Mouse (Mus musculus): ENCODE results near the gene Ampd3.

Ampd3 gene

DNA sequence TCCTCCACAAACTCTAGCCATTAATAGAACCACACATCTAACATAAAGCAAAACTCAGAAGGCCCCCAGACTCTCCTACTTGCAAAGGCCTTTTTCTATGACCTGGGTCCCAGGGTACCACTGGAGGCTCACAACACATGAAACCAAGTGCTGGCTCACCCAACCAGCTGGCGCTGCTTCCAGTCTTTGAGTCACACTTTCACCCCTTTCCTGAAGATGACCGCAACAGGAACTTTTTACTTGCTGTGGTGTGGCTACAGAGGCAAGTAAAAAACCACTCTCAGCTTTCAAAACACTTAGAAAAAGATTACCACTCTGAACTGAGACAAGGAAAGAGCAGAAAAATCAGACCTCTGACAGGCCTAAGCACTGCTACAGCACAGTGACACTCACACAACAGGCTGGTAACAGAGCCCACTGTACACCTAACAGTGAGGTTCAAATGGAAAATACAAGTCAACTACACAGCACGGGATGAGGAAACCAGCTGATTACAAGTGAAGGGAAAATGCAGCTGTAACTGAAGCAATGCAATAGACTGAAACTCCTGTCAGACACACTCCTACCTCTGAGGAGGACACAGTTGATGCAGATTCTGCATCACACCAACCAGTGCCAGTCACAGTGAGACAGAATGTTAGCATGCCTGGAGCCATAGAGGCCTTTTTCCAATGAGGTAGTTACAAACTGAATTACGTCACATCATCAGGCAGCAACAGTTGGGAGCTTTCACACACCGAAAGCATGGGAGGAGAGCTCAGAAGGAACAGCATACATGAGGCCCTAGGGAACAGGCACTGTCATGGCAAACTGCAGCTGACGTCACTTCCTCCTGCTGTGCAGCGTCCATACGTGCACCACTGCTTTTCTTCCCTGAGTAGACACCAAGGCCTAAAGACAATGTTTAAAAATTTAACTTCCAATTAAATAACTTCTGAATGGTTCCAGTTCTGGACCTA is 56.3 kb downstream of the Ampd3 start:
- in situ Hi-C loops (cut with MboI; ENCODE audit: low sequenced_read_pairs): no loop called here

DNA sequence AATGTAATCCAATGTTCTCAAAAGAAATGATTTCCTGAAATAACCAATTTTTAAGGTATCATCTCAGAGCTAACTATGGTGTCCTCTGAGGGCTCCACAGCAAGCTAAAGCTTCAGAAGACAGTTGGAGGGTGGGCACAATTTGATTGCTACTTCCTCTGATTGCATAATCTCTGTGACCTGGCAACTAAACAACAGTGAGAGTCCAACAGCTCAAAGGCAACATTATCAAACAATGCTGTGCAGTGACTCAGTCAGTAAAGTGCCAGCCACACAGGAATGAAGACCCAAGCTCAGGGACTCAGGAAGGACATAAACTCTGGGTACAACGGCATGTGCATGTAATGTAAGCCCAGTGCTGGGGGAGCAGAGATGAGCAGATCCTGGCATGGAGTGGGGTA is 65.0 kb downstream of the Ampd3 start:
- in situ Hi-C loops (cut with MboI; ENCODE audit: low sequenced_read_pairs): loop anchor here (10.0 kb wide), 1 partner anchor 92 kb away; no protein-coding TSS in a partner anchor

- in situ Hi-C loops (cut with MboI; ENCODE audit: low sequenced_read_pairs): loop anchor here (10.0 kb wide), 1 partner anchor 91 kb away; no protein-coding TSS in a partner anchor
Observed at GRCm38 (mm10) chr7:110834018-110834417, 66.0 kb downstream of the Ampd3 start.

DNA sequence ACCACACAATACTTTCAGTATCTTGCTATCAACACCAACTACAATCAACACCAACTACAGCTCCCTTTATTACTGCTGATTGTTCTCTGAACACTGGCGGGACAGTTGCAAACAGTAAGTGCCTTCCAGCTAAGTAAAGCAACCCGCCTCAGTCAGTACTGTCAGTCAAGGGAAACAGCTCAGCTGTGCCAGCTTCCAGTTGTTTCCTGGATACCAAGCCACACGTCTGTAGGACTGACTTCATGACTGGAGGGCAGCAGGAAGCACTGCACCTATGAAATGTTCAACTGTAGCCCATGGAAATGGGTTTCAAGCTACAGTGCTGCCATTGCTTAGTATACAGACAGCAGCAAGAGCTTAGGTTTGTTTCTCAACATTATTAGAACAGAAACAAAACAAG is 66.5 kb downstream of the Ampd3 start:
- in situ Hi-C loops (cut with MboI; ENCODE audit: low sequenced_read_pairs): loop anchor here (10.0 kb wide), 1 partner anchor 90 kb away; no protein-coding TSS in a partner anchor

DNA sequence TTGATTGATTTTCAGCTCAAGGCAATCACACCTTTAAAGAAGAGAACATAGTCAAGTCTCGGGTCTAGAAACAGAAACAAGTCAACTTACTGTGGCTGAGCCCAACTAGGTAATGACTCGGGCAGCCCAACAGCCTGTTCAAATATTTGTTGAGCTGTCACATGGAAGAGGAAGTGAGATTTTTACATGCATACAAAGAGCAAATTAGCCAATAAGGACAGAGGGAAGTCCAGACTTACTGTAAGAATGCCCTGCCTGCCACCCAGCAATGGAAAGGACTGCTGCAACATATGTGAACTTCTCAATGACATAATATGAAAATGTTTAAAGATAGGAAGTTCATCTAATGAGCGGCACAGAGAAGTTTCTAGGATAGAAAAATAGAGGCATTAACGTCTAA is 72.3 kb downstream of the Ampd3 start:
- in situ Hi-C loops (cut with MboI; ENCODE audit: low sequenced_read_pairs): no loop called here

DNA sequence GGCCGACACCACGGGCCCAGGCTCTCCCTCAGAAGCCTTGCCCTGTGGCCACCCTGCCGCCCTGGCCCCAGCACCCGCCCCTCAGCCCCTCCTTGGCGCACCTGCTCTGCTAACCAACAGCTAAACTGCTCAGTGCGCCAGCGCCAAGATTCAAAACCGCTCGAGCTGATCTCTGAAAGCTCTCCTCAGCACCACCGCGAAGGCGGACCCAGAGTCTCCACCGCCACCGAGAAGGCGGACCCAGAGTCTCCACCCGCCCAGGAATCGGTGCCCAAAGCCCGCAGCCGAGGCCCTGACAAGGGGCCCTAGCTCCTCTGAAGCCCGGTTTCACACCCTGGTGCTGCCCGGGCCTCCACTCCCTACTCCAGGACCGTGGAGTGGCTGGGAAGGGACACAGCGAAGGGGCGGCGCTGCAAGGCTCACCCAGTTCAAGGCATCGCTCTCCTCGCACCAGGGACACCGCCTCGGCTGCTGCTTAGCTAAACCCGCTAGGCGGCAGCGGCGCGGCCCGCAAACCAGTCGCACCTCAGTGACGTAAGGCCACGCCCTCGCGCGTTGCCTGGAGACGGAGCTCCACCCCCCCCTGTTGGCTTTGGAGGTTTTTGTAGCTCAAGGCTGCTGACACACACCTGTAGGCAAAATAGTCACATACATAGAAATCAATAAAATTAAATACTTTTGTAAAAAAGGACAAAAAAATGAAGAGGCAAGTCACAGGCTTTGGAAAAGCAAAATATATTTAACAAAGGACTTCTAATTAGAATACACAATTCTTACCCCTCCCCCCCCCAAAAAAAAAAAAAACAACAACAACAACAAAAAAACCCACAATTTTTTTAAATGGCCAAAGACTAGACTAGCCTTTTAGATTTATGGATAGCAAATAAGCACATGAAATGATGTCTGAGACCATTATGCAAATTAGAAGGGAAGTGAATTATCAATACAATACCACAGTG is 76.2 kb downstream of the Ampd3 start, which contains the start of gene Rnf141:
Rnf141 (minus strand) TSS at position 542 of the 959 bp plus-strand sequence.
- in situ Hi-C loops (cut with MboI; ENCODE audit: low sequenced_read_pairs): no loop called here

DNA sequence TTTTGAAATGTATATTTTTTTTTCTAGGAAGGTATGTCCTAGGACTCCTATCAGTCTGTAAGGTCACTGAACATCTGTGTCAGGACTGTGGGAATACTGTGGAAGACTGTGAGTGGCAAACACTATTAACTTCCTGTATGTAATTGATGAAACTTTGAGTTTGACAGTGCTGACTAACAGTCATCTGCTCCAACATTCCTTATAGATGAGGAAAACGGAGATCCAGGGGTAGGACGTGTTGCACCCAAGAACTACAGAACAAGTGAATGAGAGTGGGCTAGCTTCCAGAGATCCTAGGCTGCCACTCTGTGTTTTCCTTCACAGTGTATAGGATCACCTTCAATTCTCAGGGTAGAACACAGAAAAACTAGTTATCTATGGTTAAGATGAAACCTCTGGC is 79.3 kb downstream of the Ampd3 start:
- in situ Hi-C loops (cut with MboI; ENCODE audit: low sequenced_read_pairs): no loop called here

DNA sequence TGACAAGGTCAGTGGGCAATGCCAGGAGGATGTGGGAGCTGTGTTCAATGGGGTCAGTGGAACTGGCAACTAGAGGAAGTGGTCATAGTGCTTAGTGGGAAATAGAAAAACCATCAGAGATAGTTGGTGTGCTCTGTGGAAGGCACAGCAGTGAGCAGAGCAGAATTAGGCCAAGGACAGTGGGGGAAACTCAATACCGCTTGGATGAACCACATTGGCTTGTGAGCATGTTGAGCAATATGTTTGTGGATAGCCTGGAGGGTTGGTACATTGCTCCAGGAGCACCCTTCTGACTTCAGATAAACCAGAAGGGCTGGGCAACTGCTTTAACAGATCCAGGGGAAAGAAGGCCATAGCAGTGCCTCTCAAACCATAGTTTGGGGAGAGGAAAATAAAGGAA is 80.4 kb downstream of the Ampd3 start:
- in situ Hi-C loops (cut with MboI; ENCODE audit: low sequenced_read_pairs): no loop called here

GRCm38 (mm10) chr7:110851541-110852203 is 83.7 kb downstream of the Ampd3 start:
- in situ Hi-C loops (cut with MboI; ENCODE audit: low sequenced_read_pairs): no loop called here

GRCm38 (mm10) chr7:110853611-110854010 is 85.6 kb downstream of the Ampd3 start:
- in situ Hi-C loops (cut with MboI; ENCODE audit: low sequenced_read_pairs): no loop called here

DNA sequence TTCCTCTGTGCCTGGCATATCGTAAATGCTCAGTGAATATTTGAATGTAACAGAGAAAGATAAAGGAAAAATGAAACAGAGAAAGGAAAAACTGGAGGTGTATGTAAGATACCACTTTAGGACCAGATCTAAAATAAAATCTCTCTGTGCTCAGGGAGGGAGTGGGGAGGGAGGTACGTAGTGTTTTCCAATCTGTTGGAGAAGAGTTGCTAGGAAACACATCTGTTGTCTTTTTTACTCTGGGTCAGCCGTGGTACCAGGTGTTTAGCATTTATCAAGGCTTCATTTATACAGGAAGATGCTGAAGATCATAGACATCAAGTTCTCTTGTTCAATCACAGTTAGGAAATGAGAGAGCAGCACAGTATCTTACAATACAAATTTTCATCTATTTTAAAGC is 86.5 kb downstream of the Ampd3 start:
- in situ Hi-C loops (cut with MboI; ENCODE audit: low sequenced_read_pairs): no loop called here

- in situ Hi-C loops (cut with MboI; ENCODE audit: low sequenced_read_pairs): no loop called here
Observed at GRCm38 (mm10) chr7:110854927-110855546, 87.0 kb downstream of the Ampd3 start.

DNA sequence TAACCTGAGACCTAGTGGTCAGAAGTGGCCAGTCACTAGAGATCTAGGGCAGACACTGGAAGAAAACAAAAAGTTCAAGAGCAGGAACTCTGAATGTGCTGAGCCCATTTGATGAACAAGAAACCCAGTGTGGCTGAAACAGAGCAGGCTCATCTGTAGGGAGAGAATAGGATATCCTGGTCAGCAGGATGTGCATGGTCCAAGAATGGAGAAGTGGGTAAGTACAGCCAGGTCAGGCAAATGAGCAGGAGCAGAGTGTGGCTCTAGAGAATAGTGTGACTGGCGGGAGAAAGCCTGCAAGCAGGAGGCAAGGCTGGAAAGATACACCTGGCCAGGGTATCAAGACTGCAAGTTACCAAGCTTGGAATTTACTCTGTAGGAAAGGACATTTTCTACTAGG is 87.6 kb downstream of the Ampd3 start:
- in situ Hi-C loops (cut with MboI; ENCODE audit: low sequenced_read_pairs): no loop called here

GRCm38 (mm10) chr7:110860129-110860528 is 92.1 kb downstream of the Ampd3 start:
- in situ Hi-C loops (cut with MboI; ENCODE audit: low sequenced_read_pairs): no loop called here

All from CH12F3 (cell line).